Mouse (Mus musculus): Measurements from ENCODE around the gene Cacna1e. TPM values are rescaled to one million over a fixed set of nuclear protein-coding genes. Genes with fewer than 3 reads are reported as not detected.

The Cacna1e gene
- total RNA-seq, 2 experiments from 2014 or later, result 2.1 to 3.8 TPM

GRCm38 (mm10) chr1:154791544-154792174 is 92.6 kb downstream of the Cacna1e start:
- ATAC-seq (replicated peaks; ENCODE audit: low FRiP score, poor library complexity, severe bottlenecking), result no peak

GRCm38 (mm10) chr1:154788491-154788890 is 95.8 kb downstream of the Cacna1e start:
- no peak for ATAC-seq (replicated peaks; ENCODE audit: low FRiP score, poor library complexity, severe bottlenecking)

- ATAC-seq (replicated peaks; ENCODE audit: low FRiP score, poor library complexity, severe bottlenecking), result no peak
Measured at GRCm38 (mm10) chr1:154788069-154788468, 96.2 kb downstream of the Cacna1e start.

GRCm38 (mm10) chr1:154787418-154787817 is 96.9 kb downstream of the Cacna1e start:
- no peak for ATAC-seq (replicated peaks; ENCODE audit: low FRiP score, poor library complexity, severe bottlenecking)

GRCm38 (mm10) chr1:154786243-154786669 is 98.0 kb downstream of the Cacna1e start:
- ATAC-seq (replicated peaks; ENCODE audit: low FRiP score, poor library complexity, severe bottlenecking), result peak; percentile 77

GRCm38 (mm10) chr1:154784862-154785261 is 99.4 kb downstream of the Cacna1e start:
- no peak for ATAC-seq (replicated peaks; ENCODE audit: low FRiP score, poor library complexity, severe bottlenecking)

- ATAC-seq (replicated peaks; ENCODE audit: low FRiP score, poor library complexity, severe bottlenecking), result no peak
Measured at GRCm38 (mm10) chr1:154783521-154783920, 100.8 kb downstream of the Cacna1e start.

- ATAC-seq (replicated peaks; ENCODE audit: low FRiP score, poor library complexity, severe bottlenecking), result no peak
Measured at GRCm38 (mm10) chr1:154779908-154780514, 104.3 kb downstream of the Cacna1e start.

- no peak for ATAC-seq (replicated peaks; ENCODE audit: low FRiP score, poor library complexity, severe bottlenecking)
Measured at GRCm38 (mm10) chr1:154776344-154776743, 108.0 kb downstream of the Cacna1e start.

GRCm38 (mm10) chr1:154774468-154774867 is 109.8 kb downstream of the Cacna1e start:
- ATAC-seq (replicated peaks; ENCODE audit: low FRiP score, poor library complexity, severe bottlenecking), result no peak

- no peak for ATAC-seq (replicated peaks; ENCODE audit: low FRiP score, poor library complexity, severe bottlenecking)
Measured at GRCm38 (mm10) chr1:154771111-154771510, 113.2 kb downstream of the Cacna1e start.

GRCm38 (mm10) chr1:154770542-154770941 is 113.8 kb downstream of the Cacna1e start:
- no peak for ATAC-seq (replicated peaks; ENCODE audit: low FRiP score, poor library complexity, severe bottlenecking)

- no peak for ATAC-seq (replicated peaks; ENCODE audit: low FRiP score, poor library complexity, severe bottlenecking)
Measured at GRCm38 (mm10) chr1:154763132-154763531, 121.2 kb downstream of the Cacna1e start.

GRCm38 (mm10) chr1:154752081-154752480 is 132.2 kb downstream of the Cacna1e start:
- ATAC-seq (replicated peaks; ENCODE audit: low FRiP score, poor library complexity, severe bottlenecking), result no peak

- no peak for ATAC-seq (replicated peaks; ENCODE audit: low FRiP score, poor library complexity, severe bottlenecking)
Measured at GRCm38 (mm10) chr1:154748531-154748930, 135.8 kb downstream of the Cacna1e start.

GRCm38 (mm10) chr1:154745241-154745640 is 139.1 kb downstream of the Cacna1e start:
- ATAC-seq (replicated peaks; ENCODE audit: low FRiP score, poor library complexity, severe bottlenecking), result no peak

GRCm38 (mm10) chr1:154730411-154730961 is 153.8 kb downstream of the Cacna1e start:
- no peak for ATAC-seq (replicated peaks; ENCODE audit: low FRiP score, poor library complexity, severe bottlenecking)

- peak; percentile 60; the same call in 1 of the 2 replicates for ATAC-seq (replicated peaks; ENCODE audit: low FRiP score, poor library complexity, severe bottlenecking)
Measured at GRCm38 (mm10) chr1:154729269-154729980, 154.9 kb downstream of the Cacna1e start.

GRCm38 (mm10) chr1:154728682-154729081 is 155.6 kb downstream of the Cacna1e start:
- no peak for ATAC-seq (replicated peaks; ENCODE audit: low FRiP score, poor library complexity, severe bottlenecking)

GRCm38 (mm10) chr1:154727696-154728095 is 156.6 kb downstream of the Cacna1e start:
- ATAC-seq (replicated peaks; ENCODE audit: low FRiP score, poor library complexity, severe bottlenecking), result no peak
